Mouse (Mus musculus): ENCODE measurements around the gene Npr1. TPM values are rescaled to one million over a fixed set of nuclear protein-coding genes. Genes with fewer than 3 reads are reported as not detected.

Gene Npr1
- 100 to 1,000 TPM; 203 to 287 TPM for total RNA-seq (2021)
- long read RNA-seq, experiment 1, full-length matches to known transcripts, result 88 of 150 reads
- long read RNA-seq, experiment 1, partial matches to known transcripts, result 30 of 150 reads
- long read RNA-seq, experiment 1, other reads (novel, unspliced or antisense), result 32 of 150 reads
- long read RNA-seq, experiment 2, full-length matches to known transcripts, result 27 of 51 reads
- long read RNA-seq, experiment 2, partial matches to known transcripts, result 17 of 51 reads
- long read RNA-seq, experiment 2, other reads (novel, unspliced or antisense), result 7 of 51 reads

DNA sequence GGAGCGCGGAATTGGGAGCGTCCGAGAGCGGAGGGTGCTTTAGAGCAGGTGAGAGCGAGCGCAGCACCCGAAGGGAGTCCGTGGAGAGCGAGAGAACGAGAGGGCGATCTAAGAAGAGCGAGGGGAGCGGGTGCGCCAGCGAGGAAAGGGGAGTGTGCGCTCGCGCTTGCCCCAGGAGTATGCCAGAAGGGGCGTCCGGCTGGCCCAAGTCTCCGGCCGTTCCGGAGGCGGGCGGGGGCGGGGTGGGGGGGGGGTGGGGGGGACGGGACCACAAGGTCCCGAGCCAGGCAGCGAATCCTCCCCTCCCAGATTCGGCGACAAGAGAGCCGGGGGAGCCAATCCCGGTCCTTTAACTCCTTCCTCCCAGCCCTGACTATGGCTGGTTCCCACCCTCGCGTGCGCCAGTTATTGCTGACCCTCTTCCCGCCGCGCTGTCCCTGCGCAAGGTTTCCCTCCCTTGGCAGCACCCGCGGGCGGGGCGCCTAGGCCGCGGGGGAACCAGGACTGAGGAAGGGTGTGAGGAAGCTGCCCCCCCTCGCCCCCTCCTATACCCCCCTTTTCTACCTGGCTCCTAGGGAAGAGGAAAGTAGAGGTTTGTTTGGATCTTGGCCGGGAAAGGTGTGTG, at the start of gene Npr1:
Npr1 (minus strand) TSS at position 181 of the 625 bp plus-strand sequence.
- DNase-seq, result peak; percentile 80 to 85

DNA sequence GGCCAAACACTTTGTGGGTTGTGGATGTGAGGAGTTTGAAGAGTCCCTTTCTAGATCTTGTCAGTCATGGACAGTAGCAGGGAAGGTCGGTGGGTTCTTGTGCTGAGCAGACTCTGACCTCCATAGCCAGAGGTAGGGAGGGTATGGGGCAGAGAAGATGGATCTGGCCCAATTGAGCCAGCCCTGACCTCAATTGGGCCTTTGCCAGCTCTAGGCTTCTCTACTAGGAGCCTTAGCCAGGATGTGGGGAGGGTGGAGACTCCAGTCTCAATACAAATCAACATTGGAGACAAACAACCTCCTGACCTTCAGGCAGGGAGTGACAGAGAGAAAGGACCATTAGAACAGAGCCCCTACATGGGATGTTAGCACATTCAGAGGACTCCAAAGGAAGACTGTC, 49.6 kb upstream of the Npr1 start:
- peak; percentile 58 to 69 for DNase-seq

DNA sequence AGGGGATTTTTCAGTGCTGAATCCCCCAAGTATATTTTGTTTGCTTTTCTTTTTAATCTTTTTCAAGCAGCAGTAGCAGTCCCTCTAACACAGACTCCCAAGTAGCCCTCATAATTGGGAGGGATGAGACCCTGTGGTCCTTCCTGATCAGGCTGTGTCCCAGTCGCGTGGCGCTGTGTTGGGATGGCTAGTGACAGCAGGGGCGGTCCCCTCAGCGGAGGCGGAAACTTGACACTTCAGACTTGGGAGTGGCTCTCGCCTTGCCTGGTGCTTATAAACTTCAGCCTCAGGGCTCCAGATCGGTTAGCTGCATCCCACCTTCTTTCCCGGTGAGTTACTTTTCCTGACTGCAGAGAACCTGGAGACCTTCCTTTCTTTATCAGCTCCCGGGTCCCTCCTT, 49.0 kb upstream of the Npr1 start:
- peak; percentile 83 to 85 for DNase-seq

DNA sequence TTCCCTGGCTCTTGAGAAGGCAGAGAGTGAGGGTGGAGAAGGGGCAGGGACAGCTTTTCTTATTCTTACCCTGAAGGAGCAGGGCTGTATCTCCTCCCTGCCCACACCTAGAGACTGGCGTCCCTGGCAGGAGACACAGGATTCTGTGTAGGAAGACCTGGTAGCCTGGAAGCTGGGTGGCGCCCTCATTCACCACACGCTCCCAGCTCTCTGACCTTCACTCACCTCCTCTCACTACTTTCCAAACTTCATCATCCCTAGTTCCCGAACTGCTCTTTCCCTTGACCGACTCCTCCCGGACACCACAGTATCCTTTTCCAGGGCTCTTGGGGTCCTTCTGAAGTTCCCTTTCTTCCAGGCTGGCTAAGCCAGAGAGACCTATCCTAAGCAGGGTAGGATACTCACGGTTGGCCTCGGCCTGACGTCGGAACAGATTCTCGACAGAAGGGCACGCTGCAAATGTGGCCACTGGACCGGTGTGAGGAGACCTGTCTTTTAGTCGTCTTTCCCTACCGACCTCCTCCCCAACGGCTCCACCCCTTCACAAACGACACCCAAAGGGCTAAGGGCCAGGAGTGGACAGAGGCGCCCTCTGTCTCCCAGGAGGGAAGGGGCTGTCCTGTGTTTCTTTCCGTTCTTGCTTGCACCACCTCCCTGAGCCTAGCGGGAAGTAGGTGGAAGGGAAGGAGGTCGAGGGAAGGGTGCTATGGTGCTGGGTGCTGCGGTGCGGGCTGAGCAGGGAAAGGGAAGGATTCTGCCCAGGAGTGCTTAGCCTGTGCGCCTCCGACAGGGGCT, 48.3 kb upstream of the Npr1 start, which contains the start of the genes S100a1 and S100a13:
S100a1 (minus strand) TSS at position 597 of the 795 bp plus-strand sequence.
S100a13 (plus strand) TSS at position 640 of the 795 bp plus-strand sequence.
- peak; percentile 84 to 85 for DNase-seq

DNA sequence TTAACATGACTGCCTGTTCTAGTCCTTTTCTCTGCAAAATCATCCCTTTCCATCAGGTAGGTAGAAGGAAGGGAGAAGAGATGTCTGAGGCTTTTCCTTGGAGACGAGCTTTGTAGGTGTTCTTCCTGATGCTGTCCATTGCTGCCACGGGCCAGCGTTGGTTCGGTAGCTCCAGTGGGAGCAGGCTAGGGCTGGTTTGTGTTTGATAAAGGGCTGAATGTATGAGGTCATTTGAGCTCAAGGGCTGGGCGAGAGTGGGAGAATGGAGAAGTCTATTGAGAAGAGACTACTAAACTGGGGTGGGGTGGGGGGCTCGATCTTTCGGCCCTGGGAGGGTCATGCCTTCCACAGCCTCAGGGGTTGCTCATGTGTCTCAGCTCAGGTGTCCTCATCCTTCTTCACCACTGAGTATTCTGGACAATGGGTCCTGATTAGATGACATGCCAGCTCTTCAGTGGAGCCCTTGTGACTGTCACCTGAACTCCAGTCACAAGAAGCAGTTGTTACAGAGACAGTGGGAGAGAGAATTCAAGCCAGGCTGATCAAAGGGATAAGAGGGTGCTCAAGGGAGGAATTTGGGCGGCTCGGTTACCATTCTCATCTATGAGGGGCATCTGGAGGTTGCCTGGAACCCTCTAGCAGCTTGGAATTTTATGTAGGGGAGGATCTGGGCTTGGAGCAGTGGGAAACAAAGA, 47.4 kb upstream of the Npr1 start:
- DNase-seq, result no peak

DNA sequence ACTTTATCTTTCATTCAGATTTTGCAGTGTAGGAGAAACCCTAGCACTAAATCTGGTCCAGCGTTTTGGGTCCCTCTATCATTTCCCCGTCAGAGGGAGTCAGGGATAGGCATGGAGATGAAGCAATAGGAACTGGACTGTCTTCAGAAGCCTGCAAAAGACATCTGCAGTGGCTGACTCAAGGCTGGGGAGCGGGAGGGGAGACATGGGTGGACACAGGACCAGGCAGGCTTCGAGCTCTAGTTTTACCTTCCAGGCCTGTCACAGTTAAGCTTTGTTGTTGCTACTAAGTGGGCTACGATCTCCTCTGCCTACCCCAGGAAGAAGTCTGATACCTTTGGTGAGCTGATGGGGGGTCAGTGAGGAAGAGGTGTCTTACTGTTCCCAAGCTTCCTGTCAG, 46.6 kb upstream of the Npr1 start:
- no peak for DNase-seq

DNA sequence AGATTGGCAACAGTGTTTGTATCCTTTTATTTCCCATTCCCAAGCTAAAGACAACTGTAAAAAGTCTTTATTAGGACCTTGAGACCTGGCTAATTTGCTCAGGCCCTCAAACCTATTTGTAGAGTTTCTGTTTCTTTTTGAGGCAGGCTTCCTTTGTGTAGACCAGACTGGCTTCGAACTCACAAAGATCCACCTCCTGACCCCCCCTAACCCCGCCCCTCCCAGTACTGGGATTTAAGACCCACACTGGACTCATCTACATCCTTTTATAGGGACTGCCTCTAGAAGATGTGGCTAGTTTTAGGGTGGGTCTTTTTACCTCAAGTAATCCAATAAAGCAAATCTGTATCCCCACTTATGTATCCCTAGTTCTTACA, 44.1 kb upstream of the Npr1 start:
- DNase-seq, result no peak

DNA sequence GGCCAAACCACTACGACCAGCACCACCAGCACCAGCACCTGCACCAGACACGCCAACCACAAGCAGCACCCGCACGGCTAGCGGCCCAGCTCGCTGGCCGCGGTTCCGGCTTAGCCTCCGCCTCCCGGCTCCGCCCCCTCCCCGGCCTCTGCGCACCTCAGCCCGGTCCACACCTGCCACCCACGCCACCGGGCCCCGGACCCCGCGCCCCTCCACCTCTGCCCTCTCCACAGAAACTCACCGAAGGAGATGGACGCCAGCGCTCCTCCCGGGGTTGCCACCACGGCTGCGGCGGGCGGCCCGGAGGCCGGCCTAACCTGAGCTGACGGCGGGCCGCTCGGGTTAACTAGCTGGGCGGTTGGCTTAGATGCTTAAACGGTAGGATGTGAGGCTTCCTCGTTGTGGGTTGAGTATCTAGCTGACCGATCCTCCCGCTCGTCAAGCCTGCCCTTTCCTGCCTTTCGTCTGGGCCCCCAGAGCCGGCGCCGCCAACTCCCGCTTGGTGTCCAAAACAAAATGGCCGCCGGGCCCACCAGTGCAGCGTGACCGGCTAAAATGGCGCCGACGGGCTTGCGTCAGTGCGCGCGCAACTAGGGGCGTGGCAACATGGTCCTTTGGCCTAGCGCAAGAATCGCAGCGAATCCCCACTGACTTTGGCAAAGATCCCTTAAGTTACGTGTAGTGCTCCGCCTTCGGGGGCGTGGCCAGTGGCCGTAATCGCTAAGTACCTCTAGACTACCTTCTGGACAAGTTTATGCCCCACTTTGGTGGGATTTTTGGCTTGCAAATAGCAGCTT, 43.5 kb upstream of the Npr1 start, which contains the start of gene Chtop:
Chtop (minus strand) TSS at position 549 of the 797 bp plus-strand sequence.
- DNase-seq, result peak; percentile 99 to 100

DNA sequence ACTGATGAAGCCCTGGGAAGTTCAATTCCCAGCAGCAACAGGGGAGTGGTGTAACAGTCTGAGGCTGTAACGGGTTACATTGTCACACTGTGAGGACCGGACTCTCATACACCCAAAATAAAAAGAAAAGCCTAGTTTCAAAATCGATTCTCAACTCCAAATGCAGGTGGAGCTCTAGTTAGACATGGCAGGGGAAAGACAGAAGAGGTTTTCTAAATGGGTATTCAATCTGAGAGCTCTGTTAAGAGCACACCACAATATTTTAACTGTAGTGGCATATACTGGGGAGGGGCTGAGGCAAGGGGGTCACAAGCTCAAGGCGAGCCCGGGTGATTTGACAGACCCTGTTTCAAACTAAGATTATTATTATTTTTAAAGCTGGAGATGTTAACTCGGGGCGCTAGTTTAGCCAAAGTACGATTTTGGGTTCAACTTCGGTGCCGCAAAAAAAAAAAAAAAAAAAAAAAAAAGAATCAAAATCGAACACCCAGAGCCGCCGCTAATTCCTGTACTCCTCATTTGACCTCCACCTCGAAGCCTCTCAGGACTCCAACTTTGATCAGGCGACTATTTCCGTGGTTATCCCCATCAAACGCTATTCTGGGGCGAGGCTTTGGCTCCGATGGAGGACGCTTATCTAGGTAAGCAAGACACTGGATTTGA, 42.8 kb upstream of the Npr1 start:
- DNase-seq, result no peak

DNA sequence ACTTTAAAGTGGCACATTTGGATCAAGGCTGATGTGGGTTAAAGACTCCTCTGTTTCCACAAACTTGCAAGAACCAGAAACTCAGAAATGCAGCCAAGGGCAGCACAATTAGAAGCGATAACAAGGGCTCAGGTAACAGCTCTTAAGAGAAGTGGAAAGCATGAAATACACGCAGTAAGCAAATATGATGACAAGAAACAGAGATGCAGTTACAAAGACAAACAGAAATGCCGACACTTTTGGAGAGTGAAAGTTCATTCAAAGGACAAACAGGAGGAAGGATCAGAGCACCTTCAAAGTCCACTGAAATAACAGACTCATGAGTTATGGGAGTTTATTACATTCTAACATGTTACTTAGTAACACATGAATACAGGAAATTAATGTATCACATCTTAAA, 40.7 kb upstream of the Npr1 start:
- DNase-seq, result no peak

DNA sequence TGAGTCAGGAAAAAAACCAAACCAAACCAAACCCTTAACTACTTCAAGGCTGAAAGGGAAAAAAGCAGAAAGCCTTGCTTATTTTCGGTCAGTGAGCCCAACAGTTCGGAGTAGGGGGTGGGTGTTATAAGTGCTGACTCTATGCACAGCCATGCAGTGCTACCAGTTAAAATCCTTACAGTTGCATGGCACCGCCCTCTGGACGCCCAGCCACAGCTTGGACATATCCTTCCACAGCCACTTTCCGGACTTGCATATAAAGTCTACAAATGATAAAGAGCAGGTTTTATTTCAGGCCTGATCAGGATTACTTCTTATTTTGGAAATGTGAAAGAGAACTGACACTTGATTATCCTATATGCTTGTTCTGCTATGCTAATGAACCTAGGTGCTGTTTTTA, 39.5 kb upstream of the Npr1 start:
- no peak for DNase-seq

DNA sequence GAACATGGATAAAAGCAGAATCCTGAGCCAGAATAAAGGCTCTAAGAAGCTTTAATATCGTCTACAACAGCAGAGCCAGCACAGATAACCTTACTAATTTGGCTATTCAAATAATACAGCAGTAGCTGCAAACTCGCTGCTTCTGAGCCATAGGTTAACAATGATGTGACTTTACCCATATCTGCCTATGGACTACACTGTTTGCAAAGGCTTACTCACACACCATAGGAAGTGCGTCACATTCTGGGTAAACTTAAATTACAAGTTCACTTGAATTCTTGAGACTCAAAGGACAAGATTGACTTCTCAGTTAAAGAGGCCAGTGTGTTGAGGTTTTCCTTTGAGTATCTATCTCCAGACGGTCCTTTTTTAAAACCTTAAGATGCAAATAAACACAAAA, 37.8 kb upstream of the Npr1 start:
- no peak for DNase-seq

DNA sequence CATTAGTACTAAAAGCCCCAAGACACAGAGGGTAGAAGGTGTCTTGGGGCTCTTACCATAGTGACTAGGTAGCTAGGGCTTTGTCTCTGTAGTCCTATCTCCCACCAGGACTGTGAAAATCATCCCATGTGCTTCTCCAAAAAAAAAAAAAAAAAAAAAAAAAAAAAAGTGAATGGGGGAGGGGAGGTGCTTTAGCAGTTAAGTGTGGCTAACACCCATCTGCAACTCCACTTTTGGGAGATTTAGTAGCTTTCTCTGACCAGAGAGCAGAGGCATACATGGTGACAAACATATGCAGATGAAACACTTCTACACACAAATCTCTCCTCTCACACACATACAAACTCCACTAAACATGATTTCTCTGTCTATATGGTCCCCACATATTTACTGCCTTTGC, 31.9 kb upstream of the Npr1 start:
- no peak for DNase-seq

DNA sequence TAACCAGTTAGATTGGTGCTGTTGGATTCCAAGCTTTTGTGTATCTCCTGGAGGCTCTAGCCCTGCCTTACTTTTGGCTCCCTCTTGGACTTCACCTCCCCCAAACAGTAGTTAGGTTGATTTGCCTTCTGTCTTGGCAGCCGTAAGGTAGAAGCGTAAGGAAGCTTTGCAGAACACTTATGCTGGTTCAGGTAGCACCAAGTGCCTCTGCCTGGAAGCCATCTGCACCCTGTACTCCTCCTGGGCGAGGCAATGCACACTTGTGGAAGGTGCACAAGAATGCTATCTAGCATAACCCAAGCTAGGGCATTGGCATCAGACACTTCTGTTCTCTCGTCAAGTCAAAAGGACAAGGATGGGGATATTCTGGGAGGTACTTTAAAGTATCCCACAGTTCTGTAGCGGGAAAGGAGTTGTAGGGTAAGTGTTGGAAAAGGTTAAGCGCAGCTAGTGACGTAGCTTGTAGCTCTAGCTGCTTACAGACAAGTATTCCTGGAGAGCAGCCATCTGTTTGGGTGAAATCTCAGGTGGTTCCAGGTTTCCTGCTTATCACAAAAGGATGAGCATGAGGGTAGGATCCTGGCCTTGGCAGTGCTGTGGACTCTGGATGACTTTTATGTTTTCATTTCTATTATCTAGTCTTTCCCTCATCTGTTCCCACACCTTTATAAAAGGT, 30.3 kb upstream of the Npr1 start:
- DNase-seq, result no peak

DNA sequence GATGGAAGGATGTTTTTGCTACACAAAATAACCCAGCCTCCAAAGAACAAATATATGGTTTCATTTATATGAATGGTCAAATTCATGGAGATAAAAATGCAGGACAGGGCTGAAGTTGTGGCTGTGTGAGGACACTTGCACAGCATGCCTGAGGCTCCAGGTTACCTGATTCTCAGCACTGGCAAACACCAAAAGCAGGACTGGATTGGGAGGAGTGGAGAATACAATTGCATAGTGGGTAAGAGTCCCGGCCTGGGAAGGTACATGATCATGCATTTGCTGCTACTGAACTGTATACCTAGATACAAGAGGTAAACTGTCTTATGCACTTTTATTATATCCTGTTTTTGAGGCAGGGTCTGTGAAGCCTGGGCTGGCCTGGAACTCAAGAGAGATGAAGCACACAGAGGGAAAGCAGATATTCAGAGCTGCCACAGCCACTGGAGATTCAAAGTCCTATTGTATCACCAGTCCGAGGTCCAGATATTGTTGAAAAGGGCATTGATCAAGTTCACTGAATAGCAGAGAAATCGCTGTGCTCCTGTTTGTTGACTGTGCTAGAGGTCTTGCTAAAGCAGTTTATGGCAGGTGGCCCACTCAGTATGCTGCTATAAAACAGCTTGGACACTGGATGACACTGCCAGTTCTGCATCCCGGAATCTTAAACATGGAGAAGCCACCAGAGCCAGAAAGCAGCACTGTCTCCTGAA, 28.3 kb upstream of the Npr1 start:
- DNase-seq, result no peak

DNA sequence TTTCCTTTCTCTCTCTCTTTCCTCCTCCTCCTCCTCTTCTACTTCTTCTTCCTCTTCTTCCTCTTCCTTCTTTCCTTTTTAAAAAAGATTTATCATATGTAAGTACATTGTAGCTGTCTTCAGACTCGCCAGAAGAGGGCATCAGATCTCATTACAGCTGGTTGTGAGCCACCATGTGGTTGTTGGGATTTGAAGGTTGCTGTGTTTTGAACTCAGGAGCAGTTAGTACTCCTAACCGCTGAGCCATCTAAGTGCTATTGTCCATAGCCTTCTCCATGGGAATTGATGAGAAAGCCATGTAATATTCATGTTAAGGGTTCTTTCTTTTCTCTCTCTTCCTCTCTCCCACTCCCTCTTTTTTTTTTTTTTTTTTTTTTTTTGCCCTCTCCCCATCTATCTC, 25.7 kb upstream of the Npr1 start:
- DNase-seq, result peak in 1 of 2 experiments; percentile 49

DNA sequence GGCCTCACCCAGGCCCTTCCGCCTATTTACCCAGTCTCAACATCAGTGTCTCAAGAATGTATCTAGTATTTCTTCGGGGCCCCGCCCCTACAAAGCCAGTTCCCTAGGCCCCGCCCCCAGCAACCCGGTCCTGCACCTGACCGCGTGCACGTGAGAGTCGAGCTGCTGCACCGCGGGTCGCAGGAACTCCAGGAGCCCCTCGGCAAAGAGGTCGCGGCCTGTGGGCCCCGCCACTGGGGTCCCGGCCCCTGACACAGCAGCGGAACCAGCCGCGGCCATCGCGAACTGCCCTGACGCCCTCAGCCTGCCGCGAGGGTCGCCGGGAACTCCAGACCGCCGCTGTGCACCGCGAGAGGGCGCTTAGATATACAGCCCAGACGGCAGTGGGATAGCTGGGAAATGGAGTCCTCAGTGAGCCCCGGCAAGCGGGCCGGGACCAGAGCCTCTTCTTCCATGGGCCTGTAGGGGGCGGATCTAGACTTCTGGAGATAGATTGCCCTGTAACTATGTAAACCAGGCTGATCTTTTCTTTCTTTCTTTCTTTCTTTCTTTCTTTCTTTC, 25.1 kb upstream of the Npr1 start, which contains the start of gene Snapin:
Snapin (minus strand) TSS at position 338 of the 561 bp plus-strand sequence.
- peak; percentile 95 to 96 for DNase-seq

DNA sequence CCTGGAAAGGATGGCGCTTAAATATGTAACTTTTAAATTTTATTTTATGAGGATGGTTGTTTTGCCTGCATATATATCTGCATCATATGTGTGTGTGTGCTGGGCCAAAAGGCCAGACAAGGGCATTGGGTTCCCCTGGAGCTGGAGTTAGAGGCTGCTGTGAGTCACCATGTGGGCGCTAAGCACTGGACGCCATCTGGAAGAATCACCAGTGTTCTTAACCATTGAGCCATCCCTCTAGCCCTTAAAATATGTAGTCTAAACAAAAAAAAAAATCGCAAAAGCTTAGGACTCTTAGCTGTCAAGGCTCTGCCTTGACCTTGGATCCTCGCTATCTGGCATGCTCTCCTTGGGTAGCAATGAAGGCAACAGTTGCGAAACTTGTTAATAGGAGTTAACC, 22.9 kb upstream of the Npr1 start:
- peak; percentile 13 to 30 for DNase-seq

DNA sequence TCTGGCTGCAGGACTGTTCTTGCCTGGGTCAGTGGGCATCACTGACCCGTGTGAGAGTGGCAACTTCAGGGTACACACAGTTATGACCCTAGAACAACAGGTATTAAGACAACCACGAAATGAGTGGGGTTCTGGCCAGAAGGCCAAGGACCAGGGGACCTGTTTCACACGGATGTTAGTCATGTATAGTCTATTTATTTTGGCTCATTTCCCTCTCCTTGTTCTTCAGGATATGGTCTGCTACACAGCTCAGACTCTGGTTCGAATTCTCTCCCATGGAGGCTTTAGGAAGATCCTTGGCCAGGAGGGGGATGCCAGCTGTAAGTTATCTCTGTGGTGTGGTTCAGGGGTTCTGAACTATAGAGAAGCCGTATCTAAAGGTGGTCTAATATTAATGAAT, 21.3 kb upstream of the Npr1 start:
- DNase-seq, result no peak
